Mouse (Mus musculus) small intestine, adult 2 months (tissue): Measurements from ENCODE around the gene Slc8a1.

Source experiments
- CTCF ChIP-seq: fragments of 200-500 bp; IDR thresholded peaks from 2 replicates; pipeline ENCODE4 v1.5.1; 2012; ENCODE audit warnings: low read depth, mild to moderate bottlenecking, control low read depth, inconsistent platforms, low read length, moderate library complexity, mixed read lengths; ENCODE audit not compliant: insufficient replicate concordance, insufficient read length; ENCODE audit errors: extremely low read depth
- POLR2A ChIP-seq: fragments of 200-500 bp; IDR thresholded peaks from 2 replicates; pipeline ENCODE4 v1.6.1; 2012; ENCODE audit warnings: low read depth, mild to moderate bottlenecking, control low read depth, inconsistent platforms, low read length, moderate library complexity

- no peak for TF ChIP-seq CTCF
- no peak for TF ChIP-seq POLR2A
Observed at GRCm38 (mm10) chr17:81677450-81677849, 60.7 kb downstream of the Slc8a1 start.
